Mouse (Mus musculus): ENCODE measurements around the gene Rarg. TPM values are rescaled to one million over a fixed set of nuclear protein-coding genes. Genes with fewer than 3 reads are reported as not detected.

Rarg gene
- polyA plus RNA-seq, 1 experiment from 2014 or later, result 7.5 TPM

DNA sequence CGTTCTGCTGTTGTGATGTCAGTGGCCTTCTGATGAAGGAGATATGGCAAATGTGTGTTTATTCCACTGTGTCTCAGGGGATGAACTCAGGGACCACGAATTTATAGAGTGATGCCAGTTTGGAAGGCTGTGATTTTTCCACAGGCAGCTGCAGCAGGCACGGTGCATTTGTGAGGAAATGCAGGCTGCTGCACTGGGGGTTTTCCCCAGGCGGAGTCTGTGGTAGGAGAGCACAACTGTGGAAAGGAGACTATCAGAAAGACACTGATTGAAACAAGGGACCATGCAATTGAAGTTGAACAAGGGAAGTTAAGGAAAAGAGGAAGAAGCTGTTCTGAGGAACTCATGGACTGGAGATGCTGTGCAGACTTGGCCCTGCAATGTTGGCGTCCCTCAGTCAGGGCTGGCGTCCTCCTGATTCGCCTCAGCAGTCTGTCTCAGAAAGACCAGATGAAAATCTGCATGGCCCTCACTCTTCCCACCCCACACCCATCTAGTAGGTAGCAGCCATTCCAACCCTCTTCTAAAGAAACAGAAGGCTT is 65.0 kb downstream of the Rarg start:
- Histone ChIP-seq H3K36me3 (ENCODE audit: inconsistent target) (no peaks in the 10 kb centered on the region), H3K4me3 (ENCODE audit: inconsistent target) (no peak overlapping the region), H3K79me2 (ENCODE audit: inconsistent target) (no peaks in the 10 kb centered on the region), H3K27ac (peak overlapping the region; percentile 63)
- WGBS (ENCODE audit: missing documents), result 24% methylated on average over 7 of the region's 7 CpGs

DNA sequence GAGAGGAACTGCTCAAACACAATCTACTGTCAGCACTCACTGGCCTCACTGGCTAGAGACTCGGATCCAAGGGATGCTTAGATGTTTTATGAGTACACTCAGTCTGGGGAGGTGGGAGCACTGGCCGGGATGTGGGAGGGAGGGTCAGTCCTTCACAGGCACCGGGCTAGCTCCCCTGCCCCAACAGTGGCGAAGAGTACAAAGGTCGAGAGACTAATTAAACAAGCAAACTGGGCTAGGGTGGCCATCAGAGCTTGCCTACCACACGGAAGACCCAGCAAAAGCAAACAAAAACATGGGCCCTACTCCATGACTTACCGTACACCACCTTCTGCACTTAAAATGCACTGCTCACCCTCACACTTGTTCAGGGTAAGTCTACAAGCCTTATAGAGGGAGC is 65.6 kb downstream of the Rarg start:
- WGBS (ENCODE audit: missing documents), result 99% methylated on average over 7 of the region's 7 CpGs
- Histone ChIP-seq H3K4me3 (ENCODE audit: inconsistent target) (no peak overlapping the region), H3K36me3 (ENCODE audit: inconsistent target) (no peaks in the 10 kb centered on the region), H3K27ac (no peak overlapping the region), H3K79me2 (ENCODE audit: inconsistent target) (no peaks in the 10 kb centered on the region)

DNA sequence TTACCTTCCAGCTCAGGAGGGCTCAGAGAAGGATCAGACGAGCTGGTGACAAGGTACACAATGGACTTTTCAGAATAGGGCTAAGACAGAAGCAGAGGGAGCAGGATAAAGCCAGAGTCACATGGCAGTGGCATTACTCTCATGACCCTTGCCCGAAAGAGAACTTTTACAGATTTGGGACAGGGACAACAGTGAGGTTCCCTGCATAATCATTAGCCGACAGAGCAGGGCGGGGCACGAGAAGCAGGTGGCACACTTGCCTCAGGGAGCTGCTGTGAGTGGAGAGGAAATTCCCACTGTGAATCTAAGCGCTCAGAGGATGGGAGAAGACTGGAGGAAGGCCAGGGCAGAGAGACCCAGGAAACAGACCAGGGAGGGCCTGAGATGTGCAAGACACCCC is 68.4 kb downstream of the Rarg start:
- H3K4me3 ChIP-seq (ENCODE audit: inconsistent target), result no peak overlapping the region
- H3K79me2 ChIP-seq (ENCODE audit: inconsistent target), result no peaks in the 10 kb centered on the region
- 92% methylated on average over 6 of the region's 6 CpGs for WGBS (ENCODE audit: missing documents)
- no peaks in the 10 kb centered on the region for H3K36me3 ChIP-seq (ENCODE audit: inconsistent target)
- H3K27ac ChIP-seq, result no peak overlapping the region

DNA sequence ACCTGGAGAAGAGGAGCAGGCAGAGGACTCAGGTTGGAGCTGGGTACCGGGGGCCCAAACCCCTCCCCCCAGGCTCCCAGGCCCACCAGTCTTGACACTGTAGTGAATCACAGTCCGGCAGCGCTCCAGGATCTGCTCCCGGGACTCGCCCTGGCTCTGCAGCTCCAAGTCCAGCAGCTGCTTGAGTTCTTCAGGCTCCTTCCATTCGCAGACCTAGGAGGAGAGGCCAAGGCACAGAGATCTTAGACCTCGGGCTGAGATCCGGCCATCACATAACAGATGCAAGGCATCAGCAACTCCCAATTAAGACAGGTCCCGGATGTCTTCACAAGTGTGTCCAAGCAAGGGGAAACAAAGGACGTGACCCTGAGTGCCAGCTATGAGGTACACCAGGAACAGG is 69.2 kb downstream of the Rarg start:
- no peak overlapping the region for H3K27ac ChIP-seq
- WGBS (ENCODE audit: missing documents), result 97% methylated on average over 10 of the region's 10 CpGs

DNA sequence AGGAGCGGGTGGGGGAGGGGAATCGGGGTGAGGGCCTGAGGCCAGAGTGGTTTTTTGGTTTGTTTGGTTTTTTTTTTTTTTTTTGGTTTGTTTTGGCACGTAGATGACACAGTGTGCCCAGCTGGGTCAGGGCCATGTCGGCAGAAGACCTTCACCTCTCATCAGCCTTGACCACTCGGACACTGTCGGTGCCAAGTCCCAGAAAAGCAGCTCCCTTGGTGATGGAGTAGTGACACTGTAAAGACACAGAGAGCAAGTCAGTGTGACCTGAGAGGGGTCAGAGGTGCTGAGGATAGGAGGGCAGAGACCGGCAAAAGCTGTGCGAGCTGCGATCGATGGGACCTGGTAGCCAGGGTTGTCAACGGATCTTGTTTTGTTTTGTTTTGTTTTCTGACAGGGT is 71.1 kb downstream of the Rarg start:
- Histone ChIP-seq H3K79me2 (ENCODE audit: inconsistent target) (no peaks in the 10 kb centered on the region), H3K36me3 (ENCODE audit: inconsistent target) (no peaks in the 10 kb centered on the region), H3K4me3 (ENCODE audit: inconsistent target) (no peak overlapping the region), H3K27ac (no peak overlapping the region)
- 92% methylated on average over 9 of the region's 11 CpGs for WGBS (ENCODE audit: missing documents)

More for the DNA sequence above, 69.2 kb downstream of the Rarg start:
- no peaks in the 10 kb centered on the region for H3K36me3 ChIP-seq (ENCODE audit: inconsistent target)
- H3K79me2 ChIP-seq (ENCODE audit: inconsistent target), result no peaks in the 10 kb centered on the region
- H3K4me3 ChIP-seq (ENCODE audit: inconsistent target), result no peak overlapping the region

Other genes starting within 250 kb of the Rarg start
- not detected in 3 replicates for gene Krt18, start 229.3 kb downstream of the Rarg start, polyA plus RNA-seq (2018)
- gene Eif4b, start 183.7 kb downstream of the Rarg start, polyA plus RNA-seq (2018), result 153 to 214 TPM (median 191 TPM) in 3 replicates
- gene Tns2, start 157.1 kb downstream of the Rarg start, polyA plus RNA-seq (2018), result 0.37 to 0.66 TPM in 2 of 3 replicates, not detected in the other
- gene Spryd3, start 121.3 kb downstream of the Rarg start, polyA plus RNA-seq (2018), result 22.0 to 28.2 TPM (median 22.5 TPM) in 3 replicates
- gene Igfbp6, start 113.2 kb downstream of the Rarg start, polyA plus RNA-seq (2018), result not detected in 3 replicates
- gene Soat2, start 107.0 kb downstream of the Rarg start, polyA plus RNA-seq (2018), result 0.06 to 0.15 TPM in 2 of 3 replicates, not detected in the other
- 18.5 to 29.1 TPM (median 19.8 TPM) in 3 replicates for gene Zfp740, start 54.3 kb downstream of the Rarg start, polyA plus RNA-seq (2018)
- gene Csad, start 52.8 kb downstream of the Rarg start, polyA plus RNA-seq (2018), result 10.6 to 26.7 TPM (median 14.8 TPM) in 3 replicates
- 3.5 to 14.3 TPM (median 5.0 TPM) in 3 replicates for gene Itgb7, start 25.6 kb downstream of the Rarg start, polyA plus RNA-seq (2018)
- not detected in 3 replicates for gene Gm9918, start 13.0 kb upstream of the Rarg start, polyA plus RNA-seq (2018)
- gene Mfsd5, start 21.9 kb upstream of the Rarg start, polyA plus RNA-seq (2018), result 49.9 to 84.0 TPM (median 66.7 TPM) in 3 replicates
- 1.0 to 5.7 TPM (median 3.5 TPM) in 3 replicates for gene Espl1, start 38.7 kb upstream of the Rarg start, polyA plus RNA-seq (2018)
- gene Pfdn5, start 68.6 kb upstream of the Rarg start, polyA plus RNA-seq (2018), result 258 to 355 TPM (median 355 TPM) in 3 replicates
- gene Myg1, start 74.2 kb upstream of the Rarg start, polyA plus RNA-seq (2018), result 15.1 to 28.2 TPM (median 21.0 TPM) in 3 replicates
- 10.7 to 28.2 TPM (median 18.0 TPM) in 3 replicates for gene Aaas, start 93.3 kb upstream of the Rarg start, polyA plus RNA-seq (2018)
- gene Sp7, start 109.7 kb upstream of the Rarg start, polyA plus RNA-seq (2018), result not detected in 3 replicates
- 19.8 to 22.7 TPM (median 22.6 TPM) in 3 replicates for gene Sp1, start 148.6 kb upstream of the Rarg start, polyA plus RNA-seq (2018)
- gene Amhr2, start 187.8 kb upstream of the Rarg start, polyA plus RNA-seq (2018), result 0.07 TPM in 1 of 3 replicates, not detected in the others
- 149 to 380 TPM (median 236 TPM) in 3 replicates for gene Prr13, start 201.5 kb upstream of the Rarg start, polyA plus RNA-seq (2018)
- gene Pcbp2, start 213.0 kb upstream of the Rarg start, polyA plus RNA-seq (2018), result 469 to 548 TPM (median 534 TPM) in 3 replicates
- not detected in 3 replicates for gene Gm10337, start 246.2 kb upstream of the Rarg start, polyA plus RNA-seq (2018)